Mouse (Mus musculus) hindbrain, embryonic 10.5 days (tissue): ENCODE measurements around the gene Lrrc55. TPM values are rescaled to one million over a fixed set of nuclear protein-coding genes. Genes with fewer than 3 reads are reported as not detected.

ENCODE experiments used
- DNase-seq: peaks from one replicate; pipeline ENCODE4 v3.0.0-alpha.2; 2017; ENCODE audit warnings: low spot score
- H3K27ac ChIP-seq: fragments of 300-500 bp; sonication (generic); 2 replicates; pipeline ENCODE4 v1.5.1; 2016; ENCODE audit warnings: mild to moderate bottlenecking, moderate library complexity
- H3K27me3 ChIP-seq: fragments of 300-500 bp; sonication (generic); 2 replicates; pipeline ENCODE4 v1.6.1; 2016; ENCODE audit warnings: mild to moderate bottlenecking; ENCODE audit not compliant: poor library complexity, insufficient read depth, severe bottlenecking
- H3K36me3 ChIP-seq: fragments of 300-500 bp; sonication (generic); 2 replicates; pipeline ENCODE4 v1.6.1; 2016; ENCODE audit warnings: mild to moderate bottlenecking, moderate library complexity
- H3K4me1 ChIP-seq: fragments of 300-500 bp; sonication (generic); replicated peaks from 2 replicates; pipeline ENCODE4 v1.6.1; 2016; ENCODE audit warnings: mild to moderate bottlenecking
- H3K4me3 ChIP-seq: fragments of 300-500 bp; sonication (generic); 2 replicates; pipeline ENCODE4 v1.5.1; 2016; ENCODE audit warnings: mild to moderate bottlenecking, moderate library complexity
- H3K9me3 ChIP-seq: fragments of 300-500 bp; sonication (generic); 2 replicates; pipeline ENCODE4 v1.6.1; 2016; ENCODE audit warnings: mild to moderate bottlenecking, moderate library complexity
- WGBS: fragments of 180-500 bp; shearing (Covaris S2); methylation state at CpG from one replicate; pipeline ENCODE4 v1.1.7; 2016; 5-methylcytosine and 5-hydroxymethylcytosine counted together
- polyA plus RNA-seq: library from polyadenylated mRNA; unstranded; fragments of >200 nt; fragmentation: Nextera tagmentation; extraction: Ambion mirVana; gene quantifications from 2 replicates; pipeline ENCODE4 v1.2.1, GENCODE M21; 2016

Gene Lrrc55
- polyA plus RNA-seq, 1 experiment from 2014 or later, result 0.48 TPM

GRCm38 (mm10) chr2:85205170-85205569 lies 8.2 kb upstream of the Lrrc55 start:
- no peaks in the 10 kb centered on the region for H3K36me3 ChIP-seq
- H3K4me1 ChIP-seq, result no peaks in the 10 kb centered on the region
- no peak for DNase-seq
- 87% methylated on average over 8 of the region's 8 CpGs for WGBS
- no peaks in the 10 kb centered on the region for H3K27me3 ChIP-seq
- H3K9me3 ChIP-seq, result no peaks in the 10 kb centered on the region
- H3K27ac ChIP-seq, result no peak overlapping the region
- no peak overlapping the region for H3K4me3 ChIP-seq

GRCm38 (mm10) chr2:85198011-85198965 lies 1.3 kb upstream of the Lrrc55 start:
- H3K4me3 ChIP-seq, result peak overlapping the region; percentile 54
- WGBS, result 3% methylated on average over 24 of the region's 24 CpGs
- no peaks in the 10 kb centered on the region for H3K9me3 ChIP-seq
- peak overlapping the region; percentile 72; the same call in 1 of the 2 replicates for H3K27ac ChIP-seq
- no peaks in the 10 kb centered on the region for H3K36me3 ChIP-seq
- peaks cover 12% of the 10 kb centered on the region for H3K27me3 ChIP-seq
- peaks cover 17% of the 10 kb centered on the region for H3K4me1 ChIP-seq
- DNase-seq, result peak; percentile 19

- Histone ChIP-seq H3K36me3 (no peaks in the 10 kb centered on the region), H3K27me3 (peaks cover 12% of the 10 kb centered on the region), H3K4me3 (no peak overlapping the region), H3K27ac (no peak overlapping the region), H3K4me1 (peaks cover 21% of the 10 kb centered on the region), H3K9me3 (no peaks in the 10 kb centered on the region)
- no peak for DNase-seq
- 66% methylated on average over 1 of the region's 1 CpGs for WGBS
Observed at GRCm38 (mm10) chr2:85194566-85194965, 2.4 kb downstream of the Lrrc55 start.

- H3K27me3 ChIP-seq, result no peaks in the 10 kb centered on the region
- 93% methylated on average over 6 of the region's 6 CpGs for WGBS
- H3K9me3 ChIP-seq, result no peaks in the 10 kb centered on the region
- peaks cover 4% of the 10 kb centered on the region; the same call in 1 of the 2 replicates for H3K4me1 ChIP-seq
- no peak overlapping the region for H3K4me3 ChIP-seq
- H3K27ac ChIP-seq, result no peak overlapping the region
- no peaks in the 10 kb centered on the region for H3K36me3 ChIP-seq
- DNase-seq, result no peak
Observed at GRCm38 (mm10) chr2:85187582-85188151, 9.3 kb downstream of the Lrrc55 start.

GRCm38 (mm10) chr2:85178139-85178800 lies 18.7 kb downstream of the Lrrc55 start:
- Histone ChIP-seq H3K36me3 (no peaks in the 10 kb centered on the region), H3K4me3 (no peak overlapping the region), H3K9me3 (no peaks in the 10 kb centered on the region), H3K27me3 (no peaks in the 10 kb centered on the region), H3K27ac (no peak overlapping the region), H3K4me1 (no peaks in the 10 kb centered on the region)
- no peak for DNase-seq
- 75% methylated on average over 4 of the region's 4 CpGs for WGBS

GRCm38 (mm10) chr2:85173545-85173944 lies 23.5 kb downstream of the Lrrc55 start:
- no peaks in the 10 kb centered on the region for H3K4me1 ChIP-seq
- WGBS, result 76% methylated on average over 6 of the region's 6 CpGs
- no peaks in the 10 kb centered on the region for H3K9me3 ChIP-seq
- H3K4me3 ChIP-seq, result no peak overlapping the region
- no peaks in the 10 kb centered on the region for H3K27me3 ChIP-seq
- no peak for DNase-seq
- no peak overlapping the region for H3K27ac ChIP-seq
- no peaks in the 10 kb centered on the region for H3K36me3 ChIP-seq

- Histone ChIP-seq H3K4me3 (no peak overlapping the region), H3K27ac (no peak overlapping the region), H3K9me3 (no peaks in the 10 kb centered on the region), H3K4me1 (no peaks in the 10 kb centered on the region), H3K36me3 (no peaks in the 10 kb centered on the region), H3K27me3 (no peaks in the 10 kb centered on the region)
- WGBS, result 71% methylated on average over 2 of the region's 2 CpGs
- no peak for DNase-seq
Observed at GRCm38 (mm10) chr2:85172763-85173103, 24.3 kb downstream of the Lrrc55 start.

GRCm38 (mm10) chr2:85172071-85172762 lies 24.8 kb downstream of the Lrrc55 start:
- no peaks in the 10 kb centered on the region for H3K36me3 ChIP-seq
- DNase-seq, result no peak
- no peaks in the 10 kb centered on the region for H3K4me1 ChIP-seq
- WGBS, result 82% methylated on average over 3 of the region's 3 CpGs
- no peaks in the 10 kb centered on the region for H3K9me3 ChIP-seq
- no peak overlapping the region for H3K4me3 ChIP-seq
- no peaks in the 10 kb centered on the region for H3K27me3 ChIP-seq
- no peak overlapping the region for H3K27ac ChIP-seq

GRCm38 (mm10) chr2:85168327-85168726 lies 28.7 kb downstream of the Lrrc55 start:
- Histone ChIP-seq H3K4me3 (no peak overlapping the region), H3K4me1 (peaks cover 6% of the 10 kb centered on the region), H3K27me3 (no peaks in the 10 kb centered on the region), H3K27ac (no peak overlapping the region), H3K36me3 (no peaks in the 10 kb centered on the region), H3K9me3 (no peaks in the 10 kb centered on the region)
- no peak for DNase-seq
- WGBS, result 87% methylated on average over 1 of the region's 1 CpGs

- H3K4me1 ChIP-seq, result peaks cover 11% of the 10 kb centered on the region
- no peaks in the 10 kb centered on the region for H3K9me3 ChIP-seq
- no peak overlapping the region for H3K4me3 ChIP-seq
- no peak for DNase-seq
- H3K27ac ChIP-seq, result no peak overlapping the region
- H3K27me3 ChIP-seq, result no peaks in the 10 kb centered on the region
- no peaks in the 10 kb centered on the region for H3K36me3 ChIP-seq
- WGBS, result 77% methylated on average over 1 of the region's 1 CpGs
Observed at GRCm38 (mm10) chr2:85167624-85168023, 29.4 kb downstream of the Lrrc55 start.

- Histone ChIP-seq H3K4me3 (no peak overlapping the region), H3K27ac (no peak overlapping the region), H3K4me1 (peaks cover 30% of the 10 kb centered on the region), H3K9me3 (no peaks in the 10 kb centered on the region), H3K36me3 (no peaks in the 10 kb centered on the region), H3K27me3 (no peaks in the 10 kb centered on the region)
- WGBS, result 32% methylated on average over 7 of the region's 7 CpGs
- peak; percentile 38 for DNase-seq
Observed at GRCm38 (mm10) chr2:85163311-85164047, 33.5 kb downstream of the Lrrc55 start.

GRCm38 (mm10) chr2:85161638-85162093 lies 35.3 kb downstream of the Lrrc55 start:
- Histone ChIP-seq H3K27ac (peak overlapping the region; percentile 53), H3K4me1 (peaks cover 30% of the 10 kb centered on the region), H3K9me3 (no peaks in the 10 kb centered on the region), H3K4me3 (no peak overlapping the region), H3K36me3 (no peaks in the 10 kb centered on the region), H3K27me3 (no peaks in the 10 kb centered on the region)
- DNase-seq, result no peak
- WGBS, result 14% methylated on average over 1 of the region's 1 CpGs
